Mouse (Mus musculus) C2C12 (cell line): ENCODE results near the gene Olfr49.

Experiments used
- CTCF ChIP-seq: IDR thresholded peaks from one replicate; pipeline ENCODE4 v1.5.1; 2011; ENCODE audit not compliant: control insufficient read depth, insufficient read depth, insufficient read length
- MAX ChIP-seq: IDR thresholded peaks from one replicate; pipeline ENCODE4 v1.6.1; 2011; ENCODE audit warnings: mild to moderate bottlenecking, control low read depth
- MYOD1 ChIP-seq: IDR thresholded peaks from one replicate; pipeline ENCODE4 v1.6.1; 2011; ENCODE audit warnings: low read depth; ENCODE audit not compliant: control insufficient read depth, insufficient read length
- USF1 ChIP-seq: IDR thresholded peaks from one replicate; pipeline ENCODE4 v1.6.1; 2011; ENCODE audit warnings: low read depth, mild to moderate bottlenecking, control low read depth, moderate library complexity

DNA sequence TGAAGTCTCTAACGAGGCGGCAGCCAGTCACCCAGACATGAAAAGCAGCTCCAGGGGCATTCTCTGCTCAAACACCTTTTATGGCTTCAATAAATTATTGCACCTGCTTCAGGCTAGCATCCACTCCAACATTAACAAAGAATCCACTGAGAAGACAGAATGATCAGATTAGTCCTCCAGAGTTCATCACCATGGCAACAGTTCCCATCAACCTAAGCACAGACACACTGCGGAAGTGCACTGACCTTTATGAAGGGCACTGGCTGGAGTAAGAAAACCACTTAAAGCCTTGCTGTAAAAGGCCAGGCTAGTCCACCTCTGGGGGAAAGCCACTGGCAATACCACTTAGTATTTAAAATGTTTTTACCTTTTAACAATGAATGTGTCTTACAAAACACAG, 40.6 kb downstream of the Olfr49 start:
- no peak for TF ChIP-seq USF1
- TF ChIP-seq CTCF, result no peak
- no peak for TF ChIP-seq MYOD1
- no peak for TF ChIP-seq MAX
